Mouse (Mus musculus): Measurements from ENCODE around the gene Homer2. TPM values are rescaled to one million over a fixed set of nuclear protein-coding genes. Genes with fewer than 3 reads are reported as not detected.

Gene Homer2
- total and polyA plus RNA-seq, 3 experiments, result 0.08 TPM; not detected in 2

DNA sequence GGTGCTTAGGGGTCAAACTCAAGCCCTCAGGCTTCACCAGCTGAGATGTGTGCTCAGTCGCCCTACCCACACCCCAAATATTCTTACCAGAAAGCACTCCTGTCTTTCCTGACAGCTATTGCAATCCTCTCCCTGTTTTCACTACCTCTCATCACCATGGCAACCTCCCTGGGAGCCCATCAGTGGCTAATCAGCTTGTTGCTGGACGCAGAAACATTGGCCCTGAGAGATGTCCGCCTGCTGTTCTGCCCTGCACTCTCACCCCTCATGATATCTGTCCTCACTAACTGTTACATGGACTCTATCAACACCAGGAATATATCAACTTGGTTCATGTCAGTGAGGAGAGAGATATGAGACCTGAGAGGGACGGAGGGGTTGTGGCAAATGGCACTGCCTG is 153.7 kb downstream of the Homer2 start:
- H3K4me2 ChIP-seq (ENCODE audit: insufficient read depth, low read depth, poor library complexity, severe bottlenecking), result no peak overlapping the region
- dilution Hi-C loops (cut with MboI; ENCODE audit: extremely low pct_ligation_motif_present, extremely low pct_unique_long_range_greater_than_20kb, low sequenced_read_pairs), result no loop called here
- no peak overlapping the region for H3K9ac ChIP-seq (ENCODE audit: insufficient read depth, low read depth)
- no peak overlapping the region for H3K27ac ChIP-seq (ENCODE audit: insufficient read depth, low read depth)
- no peaks in the 10 kb centered on the region for H3K9me3 ChIP-seq (replicated peaks; ENCODE audit: low read length)
- no peaks in the 10 kb centered on the region for H3K79me2 ChIP-seq (replicated peaks; ENCODE audit: control insufficient read depth, extremely low read depth, insufficient read depth, poor library complexity, severe bottlenecking)
- TF ChIP-seq TCF12 (IDR thresholded peaks at IDR 0.05; ENCODE audit: low read depth, low read length) (no peak), E2F4 (IDR thresholded peaks at IDR 0.05; ENCODE audit: insufficient replicate concordance, low read depth, low read length) (no peak)
- no peaks in the 10 kb centered on the region for H3K27me3 ChIP-seq (replicated peaks)
- DNase-seq (ENCODE audit: extremely low read depth), result no peak
- H3K36me3 ChIP-seq (replicated peaks in 1 of 2; ENCODE audit: control insufficient read depth in 1 of 2, insufficient read depth in 1 of 2, low read length in 1 of 2), result no peaks in the 10 kb centered on the region
- in situ Hi-C loops (cut with MboI; ENCODE audit: low pct_ligation_motif_present, low pct_unique_long_range_greater_than_20kb, low sequenced_read_pairs), result no loop called here
- H3K4me3 ChIP-seq (replicated peaks in 1 of 3; ENCODE audit: low read depth in 2 of 3, low read length in 2 of 3, poor library complexity in 1 of 3), result no peak overlapping the region
- H3K4me1 ChIP-seq (ENCODE audit: control insufficient read depth in 1 of 2, insufficient read depth in 2 of 2), result peaks cover 2 to 3% of the 10 kb centered on the region in 2 experiments; a peak in 3 of 4 replicates

Other genes with a start within 250 kb of the Homer2 start
- gene Ap3b2, start 213.6 kb downstream of the Homer2 start, total RNA-seq (2012; rRNA removed), result not detected in 2 replicates
- not detected in 2 replicates for gene Ap3b2, start 213.6 kb downstream of the Homer2 start, total RNA-seq (2014; rRNA removed)
- gene Ap3b2, start 213.6 kb downstream of the Homer2 start, polyA plus RNA-seq (2012; ENCODE audit: insufficient read length, low read depth), result not detected in 2 replicates
- not detected in 2 replicates for gene BC048679, start 209.2 kb downstream of the Homer2 start, total RNA-seq (2012; rRNA removed)
- not detected in 2 replicates for gene BC048679, start 209.2 kb downstream of the Homer2 start, total RNA-seq (2014; rRNA removed)
- gene BC048679, start 209.2 kb downstream of the Homer2 start, polyA plus RNA-seq (2012; ENCODE audit: insufficient read length, low read depth), result not detected in 2 replicates
- 1.2 and 1.6 TPM in 2 replicates for gene Fsd2, start 140.6 kb downstream of the Homer2 start, total RNA-seq (2012; rRNA removed)
- 0.18 and 0.26 TPM in 2 replicates for gene Fsd2, start 140.6 kb downstream of the Homer2 start, total RNA-seq (2014; rRNA removed)
- gene Fsd2, start 140.6 kb downstream of the Homer2 start, polyA plus RNA-seq (2012; ENCODE audit: insufficient read length, low read depth), result 0.54 and 0.56 TPM in 2 replicates
- 9.7 and 13.3 TPM in 2 replicates for gene Whamm, start 136.3 kb downstream of the Homer2 start, total RNA-seq (2012; rRNA removed)
- gene Whamm, start 136.3 kb downstream of the Homer2 start, total RNA-seq (2014; rRNA removed), result 5.2 and 5.4 TPM in 2 replicates
- gene Whamm, start 136.3 kb downstream of the Homer2 start, polyA plus RNA-seq (2012; ENCODE audit: insufficient read length, low read depth), result 11.2 and 13.3 TPM in 2 replicates
- 30.8 and 36.4 TPM in 2 replicates for gene Ramac, start 55.4 kb upstream of the Homer2 start, total RNA-seq (2012; rRNA removed)
- 133 and 134 TPM in 2 replicates for gene Ramac, start 55.4 kb upstream of the Homer2 start, total RNA-seq (2014; rRNA removed)
- gene Ramac, start 55.4 kb upstream of the Homer2 start, polyA plus RNA-seq (2012; ENCODE audit: insufficient read length, low read depth), result 48.1 and 56.8 TPM in 2 replicates
- 52.5 and 53.2 TPM in 2 replicates for gene 3110040N11Rik, start 82.0 kb upstream of the Homer2 start, total RNA-seq (2012; rRNA removed)
- 73.7 and 91.7 TPM in 2 replicates for gene 3110040N11Rik, start 82.0 kb upstream of the Homer2 start, total RNA-seq (2014; rRNA removed)
- gene 3110040N11Rik, start 82.0 kb upstream of the Homer2 start, polyA plus RNA-seq (2012; ENCODE audit: insufficient read length, low read depth), result 58.6 and 70.4 TPM in 2 replicates
- gene Btbd1, start 121.9 kb upstream of the Homer2 start, total RNA-seq (2012; rRNA removed), result 45.8 and 48.0 TPM in 2 replicates
- 67.1 and 79.3 TPM in 2 replicates for gene Btbd1, start 121.9 kb upstream of the Homer2 start, total RNA-seq (2014; rRNA removed)
- gene Btbd1, start 121.9 kb upstream of the Homer2 start, polyA plus RNA-seq (2012; ENCODE audit: insufficient read length, low read depth), result 88.8 and 101 TPM in 2 replicates
- gene Gm10160, start 148.3 kb upstream of the Homer2 start, total RNA-seq (2012; rRNA removed), result not detected in 2 replicates
- gene Gm10160, start 148.3 kb upstream of the Homer2 start, total RNA-seq (2014; rRNA removed), result not detected in 2 replicates
- not detected in 2 replicates for gene Gm10160, start 148.3 kb upstream of the Homer2 start, polyA plus RNA-seq (2012; ENCODE audit: insufficient read length, low read depth)
- gene Tm6sf1, start 151.5 kb upstream of the Homer2 start, total RNA-seq (2012; rRNA removed), result 0.59 and 0.93 TPM in 2 replicates
- 0.28 and 0.54 TPM in 2 replicates for gene Tm6sf1, start 151.5 kb upstream of the Homer2 start, total RNA-seq (2014; rRNA removed)
- gene Tm6sf1, start 151.5 kb upstream of the Homer2 start, polyA plus RNA-seq (2012; ENCODE audit: insufficient read length, low read depth), result 0.57 and 0.68 TPM in 2 replicates
- gene Hdgfl3, start 226.9 kb upstream of the Homer2 start, total RNA-seq (2012; rRNA removed), result 0.04 TPM in 2 replicates
- gene Hdgfl3, start 226.9 kb upstream of the Homer2 start, total RNA-seq (2014; rRNA removed), result not detected in 2 replicates
- not detected in 2 replicates for gene Hdgfl3, start 226.9 kb upstream of the Homer2 start, polyA plus RNA-seq (2012; ENCODE audit: insufficient read length, low read depth)